Mouse (Mus musculus) midbrain, embryonic 16.5 days (tissue): Measurements from ENCODE around the gene Pla2g4a. TPM values are rescaled to one million over a fixed set of nuclear protein-coding genes. Genes with fewer than 3 reads are reported as not detected.

Experiments used
- ATAC-seq: fragments of 200-750 bp; cut with Nextera tagmentation; 2 replicates; pipeline ENCODE4 v1.8.0; 2017; ENCODE audit warnings: moderate TSS enrichment
- H3K27ac ChIP-seq: fragments of 300-500 bp; sonication (generic); 2 replicates; pipeline ENCODE4 v1.5.1; 2014; ENCODE audit warnings: mild to moderate bottlenecking, low read length, mixed read lengths
- H3K27me3 ChIP-seq: fragments of 300-500 bp; sonication (generic); 2 replicates; pipeline ENCODE4 v1.6.1; 2014; ENCODE audit warnings: low read depth, low read length, mixed read lengths; ENCODE audit not compliant: control insufficient read depth, insufficient read depth
- H3K36me3 ChIP-seq: fragments of 300-500 bp; sonication (generic); 2 replicates; pipeline ENCODE4 v1.6.1; 2014; ENCODE audit warnings: mild to moderate bottlenecking, low read length, moderate library complexity, mixed read lengths; ENCODE audit not compliant: control insufficient read depth, insufficient read depth
- H3K4me1 ChIP-seq: fragments of 300-500 bp; sonication (generic); 2 replicates; pipeline ENCODE4 v1.6.1; 2014; ENCODE audit warnings: mild to moderate bottlenecking, low read length, mixed read lengths; ENCODE audit not compliant: control insufficient read depth, insufficient read depth
- H3K4me2 ChIP-seq: fragments of 300-500 bp; sonication (generic); 2 replicates; pipeline ENCODE4 v1.6.1; 2014; ENCODE audit warnings: mild to moderate bottlenecking, low read length, mixed read lengths
- H3K4me3 ChIP-seq: fragments of 300-500 bp; sonication (generic); 2 replicates; pipeline ENCODE4 v1.5.1; 2014; ENCODE audit warnings: low read depth, mild to moderate bottlenecking, low read length, moderate library complexity, mixed read lengths
- H3K9ac ChIP-seq: fragments of 300-500 bp; sonication (generic); 2 replicates; pipeline ENCODE4 v1.6.1; 2014; ENCODE audit warnings: low read depth, low read length, mixed read lengths
- H3K9me3 ChIP-seq: fragments of 300-500 bp; sonication (generic); replicated peaks from 2 replicates; pipeline ENCODE4 v1.6.1; 2014; ENCODE audit warnings: mild to moderate bottlenecking, low read length, mixed read lengths; ENCODE audit not compliant: control insufficient read depth, poor library complexity, severe bottlenecking
- WGBS: fragments of 180-500 bp; shearing (Covaris S2); extraction: QIAGEN DNeasy Blood & Tissue Kit; methylation state at CpG from one replicate; pipeline ENCODE4 v1.1.7; 2014; 5-methylcytosine and 5-hydroxymethylcytosine counted together
- polyA plus RNA-seq: library from polyadenylated mRNA; unstranded; fragments of >200 nt; fragmentation: Nextera tagmentation; extraction: Ambion mirVana; gene quantifications from 2 replicates; pipeline ENCODE4 v1.2.1, GENCODE M21; 2015

Gene Pla2g4a
- polyA plus RNA-seq: 0.57 and 1.0 TPM in 2 replicates

DNA sequence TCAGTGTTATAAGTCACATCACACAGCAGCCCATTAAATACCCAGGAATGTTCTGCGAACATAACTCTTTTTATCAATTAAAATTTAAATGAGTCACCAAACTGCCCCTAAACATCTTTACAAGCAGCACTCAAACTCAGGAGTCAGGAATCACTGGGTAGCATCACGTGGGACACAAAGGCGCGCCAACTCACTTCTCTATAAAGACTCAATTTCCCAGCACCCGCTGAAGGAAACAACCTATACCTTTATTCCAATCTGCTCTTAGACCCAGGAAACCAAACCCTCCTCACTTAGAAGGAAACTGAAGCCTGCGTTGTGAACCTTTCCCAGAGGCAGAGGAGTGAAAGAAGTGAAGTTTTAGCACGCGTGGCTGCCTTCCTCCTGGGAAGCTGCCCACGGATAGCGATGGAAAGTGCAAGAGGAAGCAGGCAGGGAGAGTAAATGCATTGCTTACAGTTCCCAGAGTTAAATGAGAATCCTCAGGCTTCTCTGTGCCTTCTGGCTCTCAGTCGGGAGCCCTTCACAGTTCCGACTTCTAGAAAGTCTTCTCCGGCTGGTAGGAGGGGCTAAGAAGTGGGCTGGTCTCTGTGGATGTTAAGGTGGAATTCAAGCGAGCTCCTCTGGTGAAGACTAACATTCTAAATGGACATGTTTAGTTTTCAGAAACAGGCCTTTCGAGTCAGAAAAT is at the start of gene Pla2g4a:
Pla2g4a (minus strand) TSS at position 557 of the 691 bp plus-strand sequence.
- 0 out of 2 replicates have a peak, but pooled peaks cover 4% of the 10 kb centered on the region for H3K4me1 ChIP-seq
- H3K9ac ChIP-seq: 0 out of 2 replicates have a peak within 1 kb of the TSS, but pooled peaks have one; percentile 2
- WGBS: 18% methylated on average over 15 of the region's 15 CpGs
- H3K9me3 ChIP-seq: no peaks in the 10 kb centered on the region
- H3K4me2 ChIP-seq: peak within 1 kb of the TSS; percentile 65
- no peak within 1 kb of the TSS for H3K27ac ChIP-seq
- H3K36me3 ChIP-seq: no peaks in the 10 kb centered on the region
- no peaks in the 10 kb centered on the region for H3K27me3 ChIP-seq
- peak within 1 kb of the TSS; percentile 29 for H3K4me3 ChIP-seq
- ATAC-seq: no peak; the same call in 1 of the 2 replicates

DNA sequence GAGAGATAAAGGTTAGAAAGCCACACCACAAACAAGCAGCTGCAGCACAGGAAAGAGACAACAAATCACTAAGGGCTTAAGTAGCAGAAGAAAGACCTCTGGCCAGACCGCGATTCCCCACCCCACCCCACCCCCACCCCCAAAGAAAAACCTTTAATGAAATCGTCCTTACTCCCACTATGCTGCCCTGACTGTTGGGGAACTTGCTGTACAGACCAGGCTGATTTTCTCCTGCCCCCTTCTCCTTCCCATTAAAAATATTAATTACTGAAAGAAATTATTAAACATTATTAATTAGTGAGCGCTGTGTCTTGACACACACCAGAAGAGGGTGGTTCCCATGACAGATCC is 49.5 kb upstream of the Pla2g4a start:
- H3K4me3 ChIP-seq: no peak overlapping the region
- WGBS: 45% methylated on average over 4 of the region's 4 CpGs
- no peak overlapping the region for H3K9ac ChIP-seq
- H3K4me2 ChIP-seq: no peak overlapping the region; the same call in 1 of the 2 replicates
- no peaks in the 10 kb centered on the region for H3K4me1 ChIP-seq
- H3K27ac ChIP-seq: no peak overlapping the region
- no peaks in the 10 kb centered on the region; the same call in 1 of the 2 replicates for H3K9me3 ChIP-seq
- ATAC-seq: no peak
- no peaks in the 10 kb centered on the region for H3K36me3 ChIP-seq
- H3K27me3 ChIP-seq: no peaks in the 10 kb centered on the region

DNA sequence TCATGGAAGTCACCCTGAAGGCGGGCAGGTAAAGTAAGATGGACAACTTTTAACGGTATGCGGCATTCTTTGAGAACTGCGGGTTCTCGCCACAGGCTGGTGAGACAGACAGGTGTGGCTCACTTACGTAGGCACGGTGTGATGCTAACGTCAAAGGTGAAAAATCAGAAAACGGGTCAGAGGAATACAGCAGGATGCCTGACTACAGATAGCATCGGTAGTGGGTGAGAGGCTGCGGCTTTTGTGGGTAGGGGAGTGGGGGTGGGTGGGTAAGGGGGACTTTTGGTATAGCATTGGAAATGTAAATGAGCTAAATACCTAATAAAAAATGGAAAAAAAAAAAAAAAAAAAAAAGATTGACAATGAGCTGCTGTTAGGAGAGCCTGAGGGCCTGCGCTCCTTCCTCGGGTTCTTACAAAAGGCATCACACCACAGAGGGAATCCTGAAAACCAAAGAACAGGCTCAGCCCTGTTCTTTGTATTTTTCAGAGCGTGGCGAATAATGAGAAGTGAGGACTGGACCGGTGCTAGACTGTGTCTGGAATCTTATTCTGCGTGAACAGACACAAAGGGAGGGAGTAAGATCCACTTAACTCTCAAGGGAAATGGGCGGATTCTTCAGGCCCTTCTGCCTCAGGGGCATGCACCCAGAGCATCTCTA is 49.0 kb upstream of the Pla2g4a start:
- no peaks in the 10 kb centered on the region for H3K4me1 ChIP-seq
- H3K27me3 ChIP-seq: no peaks in the 10 kb centered on the region
- H3K4me2 ChIP-seq: no peak overlapping the region; the same call in 1 of the 2 replicates
- no peaks in the 10 kb centered on the region; the same call in 1 of the 2 replicates for H3K9me3 ChIP-seq
- ATAC-seq: peak; percentile 76
- H3K36me3 ChIP-seq: no peaks in the 10 kb centered on the region
- no peak overlapping the region for H3K27ac ChIP-seq
- H3K4me3 ChIP-seq: no peak overlapping the region
- H3K9ac ChIP-seq: no peak overlapping the region
- WGBS: 56% methylated on average over 18 of the region's 18 CpGs

DNA sequence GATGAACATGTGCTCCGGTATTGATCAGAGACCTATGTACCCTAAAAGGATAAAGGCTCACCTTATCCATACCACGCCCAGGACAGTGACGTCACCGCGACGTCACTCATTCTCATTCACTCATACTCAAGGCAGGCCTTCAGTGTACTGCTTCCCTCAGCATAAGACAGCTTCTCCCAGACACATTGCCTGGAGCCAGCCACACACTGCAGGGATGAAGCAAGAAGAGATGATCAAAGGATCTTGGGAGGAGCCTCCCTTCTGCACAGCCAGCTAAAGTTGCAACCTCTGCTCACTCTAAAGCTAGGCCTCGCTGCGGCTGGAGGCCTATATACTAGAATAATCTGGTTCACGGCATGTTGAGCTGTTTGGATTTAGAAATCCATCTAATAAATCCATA is 48.0 kb upstream of the Pla2g4a start:
- ATAC-seq: no peak
- Histone ChIP-seq H3K36me3 (no peaks in the 10 kb centered on the region), H3K27me3 (no peaks in the 10 kb centered on the region), H3K27ac (no peak overlapping the region), H3K4me1 (no peaks in the 10 kb centered on the region), H3K4me2 (no peak overlapping the region), H3K9ac (no peak overlapping the region), H3K4me3 (no peak overlapping the region), H3K9me3 (no peaks in the 10 kb centered on the region; the same call in 1 of the 2 replicates)
- 94% methylated on average over 9 of the region's 9 CpGs for WGBS

DNA sequence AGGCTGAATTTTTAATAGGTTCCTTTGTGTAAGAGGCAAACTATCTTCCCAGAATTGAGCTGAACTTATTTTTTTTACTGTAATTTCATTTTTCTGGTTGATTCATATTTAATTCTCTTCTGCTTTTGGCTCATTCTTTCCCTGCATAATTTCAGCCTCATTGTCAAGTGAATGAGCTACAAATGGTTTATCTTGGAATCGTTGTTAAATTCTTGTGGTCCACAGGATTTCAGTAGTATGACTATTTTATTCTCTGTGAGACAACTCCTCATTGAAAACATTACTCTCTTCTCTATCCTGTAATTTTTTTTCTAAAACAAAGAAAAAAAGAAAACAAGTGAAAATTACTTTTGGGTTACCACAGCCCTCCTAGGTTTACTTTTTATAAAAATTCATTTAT is 14.5 kb upstream of the Pla2g4a start:
- no peak overlapping the region for H3K9ac ChIP-seq
- ATAC-seq: no peak
- no peaks in the 10 kb centered on the region for H3K9me3 ChIP-seq
- no peak overlapping the region for H3K4me2 ChIP-seq
- H3K27ac ChIP-seq: no peak overlapping the region
- 82% methylated on average over 1 of the region's 1 CpGs for WGBS
- H3K4me3 ChIP-seq: no peak overlapping the region
- no peaks in the 10 kb centered on the region for H3K27me3 ChIP-seq
- H3K36me3 ChIP-seq: no peaks in the 10 kb centered on the region
- H3K4me1 ChIP-seq: no peaks in the 10 kb centered on the region

DNA sequence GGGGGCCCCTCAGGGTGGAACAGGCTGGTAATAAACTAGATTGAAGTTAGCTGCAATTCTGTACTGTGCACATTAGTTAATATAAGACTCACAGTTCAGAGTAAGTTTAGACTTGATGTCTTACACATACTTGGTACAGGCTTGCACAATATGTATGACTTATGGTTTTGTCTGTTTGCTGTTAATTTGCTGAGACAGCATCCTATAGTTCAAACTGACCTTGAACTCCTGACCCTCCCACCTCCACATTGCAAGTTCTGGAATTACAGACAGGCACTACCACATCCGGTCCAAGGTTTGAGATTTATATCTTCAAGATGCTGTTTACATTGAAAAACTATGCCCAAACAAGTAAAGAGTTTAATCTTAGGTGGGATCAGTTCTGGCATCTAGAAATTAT is 4.7 kb upstream of the Pla2g4a start:
- WGBS: 90% methylated on average over 1 of the region's 1 CpGs
- no peak for ATAC-seq
- Histone ChIP-seq H3K4me2 (no peak overlapping the region), H3K27me3 (no peaks in the 10 kb centered on the region), H3K4me1 (0 out of 2 replicates have a peak, but pooled peaks cover 4% of the 10 kb centered on the region), H3K9ac (no peak overlapping the region), H3K9me3 (no peaks in the 10 kb centered on the region), H3K4me3 (no peak overlapping the region), H3K36me3 (no peaks in the 10 kb centered on the region), H3K27ac (no peak overlapping the region)

DNA sequence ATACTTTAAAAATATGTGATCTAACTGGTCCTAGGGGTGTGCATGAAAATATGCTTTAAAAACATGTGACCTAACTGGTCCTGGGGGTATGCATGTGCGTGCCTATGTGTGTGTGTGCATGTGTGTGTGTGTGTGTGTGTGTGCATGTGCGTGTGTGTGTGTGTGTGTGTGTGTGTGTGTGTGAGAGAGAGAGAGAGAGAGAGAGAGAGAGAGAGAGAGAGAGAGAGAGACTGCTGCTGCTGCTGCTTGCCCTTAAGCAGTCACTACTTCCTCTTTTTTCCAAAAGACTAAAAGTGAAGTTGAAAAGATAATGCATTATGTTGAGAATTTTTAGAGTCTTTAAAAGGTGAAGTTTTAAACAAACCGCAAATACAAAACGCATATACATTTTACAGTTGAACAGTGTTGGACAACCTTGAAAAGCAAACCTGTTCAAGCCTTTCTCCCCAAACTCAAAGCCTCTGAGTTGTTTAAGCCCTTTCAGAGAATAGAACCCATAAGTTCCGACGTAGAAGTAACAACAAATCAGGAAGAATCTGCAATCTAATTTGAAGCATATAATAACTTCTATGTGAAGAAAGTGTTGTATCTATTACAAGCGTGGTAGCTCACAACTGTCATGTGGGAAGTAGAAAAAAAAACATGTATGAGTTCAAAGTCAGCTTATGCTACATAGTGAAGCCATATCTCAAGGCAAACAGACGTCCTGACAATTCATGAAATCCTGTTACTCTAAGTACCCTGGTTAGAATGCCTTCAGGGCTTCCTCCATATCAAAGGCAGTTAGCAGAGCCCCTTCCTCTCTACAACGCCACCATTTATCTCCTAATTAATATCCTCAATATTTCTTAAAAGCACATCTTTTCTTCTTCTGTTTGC is 574 bp upstream of the Pla2g4a start:
- Histone ChIP-seq H3K9ac (no peak overlapping the region), H3K36me3 (no peaks in the 10 kb centered on the region), H3K27me3 (no peaks in the 10 kb centered on the region), H3K4me2 (peak overlapping the region; percentile 65), H3K9me3 (no peaks in the 10 kb centered on the region), H3K4me3 (no peak overlapping the region), H3K4me1 (0 out of 2 replicates have a peak, but pooled peaks cover 4% of the 10 kb centered on the region), H3K27ac (no peak overlapping the region)
- 80% methylated on average over 9 of the region's 9 CpGs for WGBS
- ATAC-seq: no peak

DNA sequence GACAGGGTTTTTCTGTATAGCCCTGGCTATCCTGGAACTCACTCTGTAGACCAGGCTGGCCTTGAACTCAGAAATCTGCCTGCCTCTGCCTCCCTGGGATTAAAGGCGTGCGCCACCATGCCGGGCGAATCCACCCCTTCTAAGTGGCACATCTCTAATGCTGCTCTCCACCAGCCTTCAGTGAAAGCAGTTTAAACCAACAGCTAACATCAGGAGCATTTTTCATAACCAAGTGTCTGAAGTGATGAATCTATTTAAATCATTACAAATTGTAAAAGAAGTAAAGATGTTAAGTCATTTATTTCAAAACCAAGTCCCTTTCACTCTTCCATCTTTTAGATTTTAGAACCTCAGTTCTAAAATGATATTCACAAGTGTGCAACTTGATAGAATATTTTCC is 839 bp downstream of the Pla2g4a start:
- Histone ChIP-seq H3K27ac (no peak overlapping the region), H3K36me3 (no peaks in the 10 kb centered on the region), H3K9me3 (no peaks in the 10 kb centered on the region), H3K4me1 (0 out of 2 replicates have a peak, but pooled peaks cover 4% of the 10 kb centered on the region), H3K4me2 (no peak overlapping the region), H3K9ac (no peak overlapping the region), H3K4me3 (no peak overlapping the region), H3K27me3 (no peaks in the 10 kb centered on the region)
- no peak for ATAC-seq
- 91% methylated on average over 4 of the region's 4 CpGs for WGBS
